Mouse (Mus musculus) neural tube, embryonic 13.5 days (tissue): ENCODE results near the gene Pemt. TPM values are rescaled to one million over a fixed set of nuclear protein-coding genes. Genes with fewer than 3 reads are reported as not detected.
A peak's percentile ranks its signal among the peaks of the same experiment; 100 is the strongest.

Experiments
- ATAC-seq: fragments of 200-750 bp; cut with Nextera tagmentation; 2 replicates; pipeline ENCODE4 v1.8.0; 2017; ENCODE audit warnings: low read depth, mild to moderate bottlenecking, moderate TSS enrichment, moderate library complexity
- H3K27ac ChIP-seq: fragments of 300-500 bp; sonication (generic); replicated peaks from 2 replicates; pipeline ENCODE4 v1.5.1; 2015; ENCODE audit warnings: moderate library complexity, mild to moderate bottlenecking, inconsistent platforms
- H3K27me3 ChIP-seq: fragments of 300-500 bp; sonication (generic); 2 replicates; pipeline ENCODE4 v1.6.1; 2015; ENCODE audit warnings: mild to moderate bottlenecking, inconsistent platforms
- H3K36me3 ChIP-seq: fragments of 300-500 bp; sonication (generic); 2 replicates; pipeline ENCODE4 v1.6.1; 2015; ENCODE audit warnings: mild to moderate bottlenecking, inconsistent platforms
- H3K4me1 ChIP-seq: fragments of 300-500 bp; sonication (generic); replicated peaks from 2 replicates; pipeline ENCODE4 v1.6.1; 2015; ENCODE audit warnings: inconsistent platforms
- H3K4me2 ChIP-seq: fragments of 300-500 bp; sonication (generic); 2 replicates; pipeline ENCODE4 v1.6.1; 2015; ENCODE audit warnings: inconsistent platforms, mild to moderate bottlenecking, moderate library complexity
- H3K4me3 ChIP-seq: fragments of 300-500 bp; sonication (generic); 2 replicates; pipeline ENCODE4 v1.5.1; 2015; ENCODE audit warnings: mild to moderate bottlenecking, inconsistent platforms
- H3K9ac ChIP-seq: fragments of 300-500 bp; sonication (generic); 2 replicates; pipeline ENCODE4 v1.6.1; 2015; ENCODE audit warnings: moderate library complexity, mild to moderate bottlenecking, inconsistent platforms
- H3K9me3 ChIP-seq: fragments of 300-500 bp; sonication (generic); 2 replicates; pipeline ENCODE4 v1.6.1; 2016; ENCODE audit warnings: inconsistent platforms
- WGBS: fragments of 180-500 bp; shearing (Covaris S2); methylation state at CpG from one replicate; pipeline ENCODE4 v1.1.7; 2015; 5-methylcytosine and 5-hydroxymethylcytosine counted together
- polyA plus RNA-seq: library from polyadenylated mRNA; unstranded; fragments of >200 nt; fragmentation: Nextera tagmentation; extraction: Ambion mirVana; gene quantifications from 2 replicates; pipeline ENCODE4 v1.2.1, GENCODE M21; 2015

Gene Pemt
- polyA plus RNA-seq, 1 experiment from 2014 or later: 7.1 TPM

DNA sequence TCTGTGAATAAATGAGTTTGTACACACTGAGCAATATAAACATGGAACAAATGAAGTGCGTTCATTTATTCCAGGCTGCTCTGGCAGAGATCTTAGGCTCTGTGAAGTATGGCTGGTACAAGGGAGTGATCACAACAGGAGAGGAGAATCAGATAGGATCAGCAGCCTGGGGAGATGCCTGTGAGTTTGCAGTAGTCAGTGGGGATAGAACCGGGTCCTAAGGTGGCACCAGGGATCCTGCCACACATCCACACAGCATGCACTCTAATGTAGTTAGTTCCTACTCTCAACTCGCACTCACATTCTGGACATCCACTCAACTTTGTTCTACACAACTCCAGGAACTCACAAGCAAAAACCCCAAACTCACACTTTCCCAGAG lies 622 bp downstream of the Pemt start:
- Histone ChIP-seq H3K36me3 (no peaks in the 10 kb centered on the region), H3K9ac (peak overlapping the region; percentile 75), H3K4me2 (peak overlapping the region; percentile 63), H3K9me3 (no peaks in the 10 kb centered on the region), H3K27ac (no peak overlapping the region), H3K4me3 (peak overlapping the region; percentile 54), H3K4me1 (peaks cover 6% of the 10 kb centered on the region), H3K27me3 (no peaks in the 10 kb centered on the region; the same call in 1 of the 2 replicates)
- 11% methylated on average over 3 of the region's 3 CpGs for WGBS
- ATAC-seq: peak; percentile 48

DNA sequence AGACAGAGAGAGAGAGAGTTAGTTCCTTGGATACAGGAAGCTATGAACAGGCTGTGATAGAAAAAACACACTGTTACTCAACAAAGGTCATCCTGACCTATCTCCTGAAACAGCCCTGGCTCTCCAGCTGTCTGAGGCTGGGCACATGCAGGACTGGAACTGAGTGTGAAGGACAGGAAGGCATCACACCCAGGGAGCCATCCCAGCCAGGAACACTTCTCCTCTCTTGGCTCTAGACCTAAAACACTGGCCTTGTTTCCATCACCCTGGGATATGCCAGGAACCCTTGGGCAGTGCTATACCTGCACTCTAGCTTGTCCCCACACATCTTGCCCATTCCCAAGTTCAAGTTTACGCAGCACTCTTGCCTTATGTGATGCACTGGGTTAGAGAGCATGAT lies 1.5 kb downstream of the Pemt start:
- ATAC-seq: no peak
- WGBS: 93% methylated on average over 1 of the region's 1 CpGs
- Histone ChIP-seq H3K9me3 (no peaks in the 10 kb centered on the region), H3K4me2 (no peak overlapping the region), H3K4me1 (peaks cover 6% of the 10 kb centered on the region), H3K9ac (no peak overlapping the region), H3K4me3 (no peak overlapping the region), H3K36me3 (no peaks in the 10 kb centered on the region), H3K27me3 (no peaks in the 10 kb centered on the region; the same call in 1 of the 2 replicates), H3K27ac (no peak overlapping the region)

DNA sequence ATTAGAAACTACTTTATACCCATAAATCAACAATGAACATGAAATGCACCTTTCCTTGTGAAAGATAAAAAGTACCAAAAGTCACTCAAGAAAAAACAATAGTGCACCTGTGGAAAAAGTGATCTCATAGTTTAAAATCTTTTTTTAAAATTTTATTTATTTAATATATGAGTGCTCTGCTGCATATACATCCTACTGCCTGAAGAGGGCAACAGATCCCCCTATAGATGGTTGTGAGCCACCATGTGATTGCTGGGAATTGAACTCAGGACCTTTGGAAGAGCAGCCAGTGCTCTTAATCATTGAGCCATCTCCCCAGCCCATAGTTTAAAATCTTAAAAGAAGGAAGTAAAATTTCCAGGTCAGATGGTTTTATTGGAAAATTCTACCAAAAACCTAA lies 4.0 kb downstream of the Pemt start:
- no peak overlapping the region for H3K4me3 ChIP-seq
- no peak overlapping the region for H3K9ac ChIP-seq
- no peak overlapping the region for H3K27ac ChIP-seq
- H3K36me3 ChIP-seq: no peaks in the 10 kb centered on the region
- H3K9me3 ChIP-seq: no peaks in the 10 kb centered on the region
- H3K4me2 ChIP-seq: no peak overlapping the region
- H3K27me3 ChIP-seq: no peaks in the 10 kb centered on the region
- peaks cover 6% of the 10 kb centered on the region for H3K4me1 ChIP-seq
- ATAC-seq: no peak

- Histone ChIP-seq H3K9me3 (no peaks in the 10 kb centered on the region), H3K36me3 (no peaks in the 10 kb centered on the region), H3K4me2 (no peak overlapping the region), H3K27ac (no peak overlapping the region), H3K4me3 (no peak overlapping the region), H3K9ac (no peak overlapping the region), H3K4me1 (no peaks in the 10 kb centered on the region), H3K27me3 (no peaks in the 10 kb centered on the region)
- ATAC-seq: no peak
- WGBS: 65% methylated on average over 5 of the region's 5 CpGs
Measured at GRCm38 (mm10) chr11:60036537-60037220, 9.6 kb downstream of the Pemt start.

- Histone ChIP-seq H3K4me2 (no peak overlapping the region), H3K27me3 (no peaks in the 10 kb centered on the region), H3K4me1 (no peaks in the 10 kb centered on the region), H3K9ac (no peak overlapping the region), H3K4me3 (no peak overlapping the region), H3K36me3 (no peaks in the 10 kb centered on the region), H3K27ac (no peak overlapping the region), H3K9me3 (no peaks in the 10 kb centered on the region)
- no peak for ATAC-seq
- WGBS: 86% methylated on average over 8 of the region's 8 CpGs
Measured at GRCm38 (mm10) chr11:60034911-60035400, 11.3 kb downstream of the Pemt start.

DNA sequence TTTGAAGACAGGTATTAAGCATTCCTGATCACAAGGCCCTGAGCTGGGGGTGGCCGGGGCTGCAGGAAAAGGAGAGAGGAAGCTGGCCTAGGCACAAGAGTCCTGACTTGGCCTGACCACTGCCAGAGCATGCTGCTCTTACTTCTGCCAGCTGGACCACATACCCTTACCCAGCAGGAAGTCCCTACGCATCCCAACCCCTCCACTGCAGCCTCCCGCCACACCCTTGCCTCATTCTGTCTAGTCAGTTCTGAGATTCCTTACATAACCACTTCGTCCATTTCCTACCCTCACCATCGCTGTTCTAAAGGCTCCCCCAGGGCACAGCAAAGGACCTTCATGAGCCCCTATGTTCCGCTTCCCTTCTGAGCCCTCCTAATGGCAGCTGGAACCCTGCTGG lies 12.0 kb downstream of the Pemt start:
- Histone ChIP-seq H3K9me3 (no peaks in the 10 kb centered on the region), H3K4me3 (no peak overlapping the region), H3K36me3 (no peaks in the 10 kb centered on the region), H3K4me2 (no peak overlapping the region), H3K4me1 (no peaks in the 10 kb centered on the region), H3K27me3 (no peaks in the 10 kb centered on the region), H3K27ac (no peak overlapping the region), H3K9ac (no peak overlapping the region)
- ATAC-seq: no peak
- 78% methylated on average over 6 of the region's 6 CpGs for WGBS

DNA sequence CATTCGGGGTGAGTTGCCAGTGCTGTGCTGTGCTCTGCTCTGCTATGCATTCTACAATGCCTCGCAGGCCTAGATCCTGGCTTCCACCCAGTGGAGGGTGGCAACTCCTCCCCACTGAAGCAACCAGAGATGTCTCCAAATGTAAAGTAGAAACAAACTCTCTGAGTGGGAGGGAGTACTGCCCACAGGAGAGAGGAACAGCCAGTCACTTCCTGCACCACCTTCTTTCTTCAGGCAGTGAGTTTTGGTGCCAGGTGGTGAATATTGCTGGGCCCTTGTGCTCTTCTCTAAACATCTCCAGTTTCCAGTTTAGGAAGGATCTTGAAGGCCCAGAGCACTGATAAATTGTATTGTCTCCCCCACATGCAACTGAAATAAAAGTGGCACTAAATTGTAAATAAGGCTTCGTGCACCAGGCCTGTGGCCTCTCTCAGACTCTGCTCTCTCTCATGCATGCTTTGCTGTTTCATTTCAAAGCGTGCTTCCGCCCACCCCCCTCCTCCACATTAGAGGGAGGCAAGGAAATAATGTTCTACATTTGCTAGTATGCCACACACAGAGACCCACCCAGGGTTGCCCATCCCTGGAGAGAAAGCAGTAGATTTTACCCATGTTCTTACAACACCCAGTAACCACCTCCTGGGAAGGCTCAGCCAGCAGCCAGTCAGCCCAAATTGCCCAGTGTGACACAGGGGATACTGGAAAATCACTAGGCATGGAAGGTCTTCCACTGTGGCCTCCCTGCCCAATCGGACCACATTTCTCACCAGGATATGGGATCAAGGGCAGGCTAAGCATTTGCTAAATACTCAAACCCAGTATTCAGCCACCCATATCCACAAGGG lies 13.5 kb downstream of the Pemt start:
- Histone ChIP-seq H3K9me3 (no peaks in the 10 kb centered on the region), H3K4me1 (no peaks in the 10 kb centered on the region), H3K4me3 (no peak overlapping the region), H3K27me3 (no peaks in the 10 kb centered on the region), H3K36me3 (no peaks in the 10 kb centered on the region), H3K9ac (no peak overlapping the region), H3K27ac (no peak overlapping the region), H3K4me2 (no peak overlapping the region)
- no peak for ATAC-seq
- WGBS: 78% methylated on average over 6 of the region's 6 CpGs

DNA sequence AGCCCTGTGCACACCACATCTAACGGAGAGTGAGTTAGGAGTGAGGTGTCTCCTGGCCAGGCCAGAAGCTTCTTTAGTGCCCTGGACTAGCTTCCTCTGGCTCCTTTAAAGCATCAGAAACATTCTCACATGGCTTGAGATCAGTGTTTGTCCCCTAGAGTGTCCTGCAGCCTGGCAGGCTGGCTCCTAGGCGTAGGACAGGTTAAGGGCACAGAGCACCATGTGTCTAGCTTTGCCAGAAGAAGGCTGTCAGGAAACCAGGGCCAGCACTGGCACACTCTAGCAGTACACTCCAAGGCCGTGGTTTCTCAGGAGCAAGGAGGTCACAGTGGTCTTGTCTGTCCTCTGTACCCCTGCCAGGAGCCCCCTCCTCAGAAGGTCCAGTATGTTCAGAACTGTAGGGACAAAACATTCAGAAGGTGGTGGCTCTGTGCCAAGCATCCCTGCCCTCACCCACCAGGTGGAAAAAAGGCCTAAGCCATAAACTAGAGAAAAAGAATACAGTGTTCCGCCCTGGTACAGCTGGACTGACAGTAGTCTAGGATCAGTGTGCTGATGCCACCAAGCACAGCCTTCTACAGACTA lies 15.4 kb downstream of the Pemt start:
- H3K36me3 ChIP-seq: no peaks in the 10 kb centered on the region
- ATAC-seq: no peak
- no peak overlapping the region for H3K27ac ChIP-seq
- H3K4me3 ChIP-seq: no peak overlapping the region
- H3K4me1 ChIP-seq: no peaks in the 10 kb centered on the region
- no peak overlapping the region for H3K4me2 ChIP-seq
- WGBS: 86% methylated on average over 4 of the region's 4 CpGs
- H3K9ac ChIP-seq: no peak overlapping the region
- no peaks in the 10 kb centered on the region for H3K9me3 ChIP-seq
- H3K27me3 ChIP-seq: no peaks in the 10 kb centered on the region

DNA sequence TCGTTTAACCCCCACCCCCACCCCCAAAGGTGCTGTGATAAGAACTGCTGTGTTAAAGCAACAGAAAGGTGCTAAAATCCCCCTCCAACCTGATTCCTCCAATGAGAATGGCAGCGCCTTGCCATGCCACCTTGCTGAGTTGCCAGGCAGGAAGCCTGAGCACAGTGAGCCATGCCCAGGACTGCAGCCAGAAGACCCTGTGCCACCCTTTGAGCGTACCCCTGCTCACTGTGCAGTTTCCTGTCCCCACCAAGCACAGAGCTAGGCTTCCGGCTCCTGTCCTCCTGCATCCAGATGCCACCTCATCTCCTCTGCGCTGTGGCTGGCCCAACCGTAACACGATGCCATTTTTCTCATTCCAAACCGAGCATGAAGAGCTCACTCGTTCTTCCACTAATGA lies 16.3 kb downstream of the Pemt start:
- Histone ChIP-seq H3K4me3 (no peak overlapping the region), H3K36me3 (no peaks in the 10 kb centered on the region), H3K9ac (no peak overlapping the region), H3K4me2 (no peak overlapping the region), H3K27me3 (no peaks in the 10 kb centered on the region), H3K27ac (no peak overlapping the region), H3K9me3 (no peaks in the 10 kb centered on the region), H3K4me1 (no peaks in the 10 kb centered on the region)
- WGBS: 68% methylated on average over 9 of the region's 9 CpGs
- no peak for ATAC-seq

DNA sequence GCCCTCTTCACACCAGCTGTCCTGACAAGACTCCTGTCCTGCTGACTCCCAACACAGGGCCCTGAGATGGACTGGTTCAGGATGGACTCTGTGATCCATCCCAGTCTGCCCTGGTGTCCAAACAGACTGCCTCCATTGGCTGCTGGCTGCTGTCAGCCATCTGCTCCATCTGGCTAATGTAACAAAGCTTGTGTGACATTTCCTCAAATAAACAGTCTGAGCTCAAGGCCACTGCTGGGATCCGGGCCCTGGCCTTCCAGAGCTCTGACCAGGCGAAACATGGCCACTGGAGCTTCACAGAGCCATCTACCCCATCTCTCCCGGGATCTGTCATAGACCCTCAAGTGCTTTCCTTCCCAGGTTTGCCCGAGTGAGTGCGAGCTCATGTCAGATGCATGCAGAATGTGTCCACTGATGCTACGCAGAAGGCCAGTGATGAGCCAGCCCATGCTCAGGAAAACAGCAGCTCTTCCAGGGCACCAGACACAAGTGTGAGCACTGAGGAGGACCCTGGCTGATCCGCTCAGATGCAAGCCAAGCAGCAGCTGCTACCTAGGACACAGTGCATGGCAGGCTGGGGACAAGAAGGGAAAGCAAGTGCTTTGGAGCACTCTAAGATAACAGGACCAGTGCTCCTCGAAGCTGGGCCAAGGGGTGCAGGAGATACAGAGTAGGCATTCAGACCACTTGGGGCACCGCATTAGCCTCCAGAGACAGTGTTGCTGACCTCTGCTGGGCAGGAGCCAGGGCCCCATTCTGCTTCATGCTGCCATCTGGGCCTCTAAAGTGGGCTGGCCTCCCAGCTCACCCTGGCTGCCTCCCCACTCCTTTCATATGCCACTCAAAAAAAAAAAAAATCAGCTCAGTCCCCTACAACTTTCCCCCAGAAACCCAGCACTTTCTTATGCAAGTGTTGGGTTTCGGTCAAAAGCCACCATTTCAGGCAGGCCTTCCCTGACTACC lies 18.1 kb downstream of the Pemt start:
- 74% methylated on average over 10 of the region's 10 CpGs for WGBS
- no peaks in the 10 kb centered on the region for H3K27me3 ChIP-seq
- H3K4me3 ChIP-seq: no peak overlapping the region
- H3K9ac ChIP-seq: peak overlapping the region; percentile 41; the same call in 1 of the 2 replicates
- H3K36me3 ChIP-seq: no peaks in the 10 kb centered on the region
- H3K27ac ChIP-seq: no peak overlapping the region
- H3K4me1 ChIP-seq: no peaks in the 10 kb centered on the region
- no peak overlapping the region for H3K4me2 ChIP-seq
- H3K9me3 ChIP-seq: no peaks in the 10 kb centered on the region
- no peak for ATAC-seq

GRCm38 (mm10) chr11:60027272-60027671 lies 19.0 kb downstream of the Pemt start:
- H3K4me2 ChIP-seq: no peak overlapping the region
- H3K9me3 ChIP-seq: no peaks in the 10 kb centered on the region
- no peak overlapping the region for H3K4me3 ChIP-seq
- no peaks in the 10 kb centered on the region for H3K27me3 ChIP-seq
- H3K4me1 ChIP-seq: no peaks in the 10 kb centered on the region
- ATAC-seq: 0 out of 2 replicates have a peak, but pooled peaks have one; percentile 47
- WGBS: 6% methylated on average over 2 of the region's 2 CpGs
- H3K27ac ChIP-seq: no peak overlapping the region
- H3K36me3 ChIP-seq: no peaks in the 10 kb centered on the region
- no peak overlapping the region for H3K9ac ChIP-seq
